Mouse (Mus musculus) neural tube, embryonic 14.5 days (tissue): ENCODE measurements around the gene Sympk. TPM values are rescaled to one million over a fixed set of nuclear protein-coding genes. Genes with fewer than 3 reads are reported as not detected.

Experiments used
- ATAC-seq: fragments of 200-750 bp; cut with Nextera tagmentation; 2 replicates; pipeline ENCODE4 v1.8.0; 2017; ENCODE audit warnings: low read depth, mild to moderate bottlenecking, moderate TSS enrichment, moderate library complexity
- H3K27ac ChIP-seq: fragments of 300-500 bp; sonication (generic); 2 replicates; pipeline ENCODE4 v1.5.1; 2014; ENCODE audit warnings: low read depth, mild to moderate bottlenecking, control low read depth, low read length, moderate library complexity, mixed read lengths
- H3K27me3 ChIP-seq: fragments of 300-500 bp; sonication (generic); 2 replicates; pipeline ENCODE4 v1.6.1; 2014; ENCODE audit warnings: low read length; ENCODE audit not compliant: control insufficient read depth, insufficient read depth
- H3K36me3 ChIP-seq: fragments of 300-500 bp; sonication (generic); 2 replicates; pipeline ENCODE4 v1.6.1; 2014; ENCODE audit warnings: low read length, mixed read lengths; ENCODE audit not compliant: control insufficient read depth, insufficient read depth
- H3K4me1 ChIP-seq: fragments of 300-500 bp; sonication (generic); 2 replicates; pipeline ENCODE4 v1.6.1; 2014; ENCODE audit warnings: low read length; ENCODE audit not compliant: control insufficient read depth, insufficient read depth
- H3K4me2 ChIP-seq: fragments of 300-500 bp; sonication (generic); 2 replicates; pipeline ENCODE4 v1.6.1; 2014; ENCODE audit warnings: mild to moderate bottlenecking, low read depth, low read length, control low read depth
- H3K4me3 ChIP-seq: fragments of 300-500 bp; sonication (generic); 2 replicates; pipeline ENCODE4 v1.5.1; 2014; ENCODE audit warnings: low read depth, low read length, control low read depth, mixed read lengths
- H3K9ac ChIP-seq: fragments of 300-500 bp; sonication (generic); replicated peaks from 2 replicates; pipeline ENCODE4 v1.6.1; 2014; ENCODE audit warnings: low read depth, mild to moderate bottlenecking, control low read depth, low read length, mixed read lengths
- H3K9me3 ChIP-seq: fragments of 300-500 bp; sonication (generic); 2 replicates; pipeline ENCODE4 v1.6.1; 2016; ENCODE audit warnings: low read length; ENCODE audit not compliant: control insufficient read depth
- WGBS: fragments of 180-500 bp; shearing (Covaris S2); extraction: QIAGEN DNeasy Blood & Tissue Kit; methylation state at CpG from one replicate; pipeline ENCODE4 v1.1.7; 2014; 5-methylcytosine and 5-hydroxymethylcytosine counted together
- polyA plus RNA-seq: library from polyadenylated mRNA; unstranded; fragments of >200 nt; fragmentation: Nextera tagmentation; extraction: Ambion mirVana; gene quantifications from 2 replicates; pipeline ENCODE4 v1.2.1, GENCODE M21; 2014

The Sympk gene
- polyA plus RNA-seq, 1 experiment from 2014 or later: 16.8 TPM

GRCm38 (mm10) chr7:19053136-19053532 lies 29.0 kb downstream of the Sympk start:
- Histone ChIP-seq H3K27me3 (no peaks in the 10 kb centered on the region), H3K27ac (no peak overlapping the region), H3K4me3 (no peak overlapping the region), H3K4me1 (no peaks in the 10 kb centered on the region), H3K4me2 (no peak overlapping the region), H3K9ac (no peak overlapping the region), H3K36me3 (peaks cover 20% of the 10 kb centered on the region), H3K9me3 (no peaks in the 10 kb centered on the region)
- WGBS: 94% methylated on average over 7 of the region's 7 CpGs
- ATAC-seq: no peak

DNA sequence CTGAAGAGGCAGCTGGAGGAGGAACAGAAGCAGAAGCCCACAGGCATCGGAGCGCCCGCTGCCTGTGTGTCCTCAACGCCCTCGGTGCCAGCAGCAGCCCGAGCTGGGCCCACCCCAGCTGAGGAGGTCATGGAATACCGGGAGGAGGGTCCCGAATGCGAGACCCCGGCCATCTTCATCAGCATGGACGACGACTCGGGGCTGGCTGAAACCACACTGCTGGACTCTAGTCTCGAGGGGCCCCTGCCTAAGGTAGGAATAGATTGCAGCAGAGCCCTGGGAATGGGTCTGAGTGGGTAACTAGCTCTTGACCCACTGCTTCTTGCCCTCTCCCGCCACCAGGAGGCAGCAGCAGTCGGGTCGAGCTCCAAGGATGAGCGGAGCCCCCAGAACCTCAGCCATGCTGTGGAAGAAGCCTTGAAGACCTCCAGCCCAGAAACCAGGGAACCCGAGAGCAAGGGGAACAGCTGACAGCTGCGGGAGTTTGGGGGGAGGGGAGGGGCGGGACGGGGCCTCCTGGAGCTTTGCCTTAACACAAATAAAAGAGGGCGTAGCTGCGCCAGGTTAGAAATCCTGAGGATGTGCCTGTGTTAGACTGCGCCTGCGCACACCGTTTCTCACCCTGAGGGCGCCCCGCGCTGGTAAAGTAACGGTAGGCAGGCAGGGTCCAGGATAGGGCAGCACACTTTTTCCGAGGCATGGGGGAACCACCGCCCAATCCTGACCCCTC lies 30.0 kb downstream of the Sympk start, which contains the start of gene Rsph6a:
TSS of gene Rsph6a (plus strand) at position 644 of the 730 bp plus-strand sequence.
- Histone ChIP-seq H3K36me3 (peaks cover 14% of the 10 kb centered on the region), H3K9me3 (no peaks in the 10 kb centered on the region), H3K9ac (peak within 1 kb of the TSS; percentile 8; the same call in 1 of the 2 replicates), H3K4me3 (peak within 1 kb of the TSS; percentile 5; the same call in 1 of the 2 replicates), H3K27ac (no peak within 1 kb of the TSS), H3K27me3 (no peaks in the 10 kb centered on the region), H3K4me2 (peak within 1 kb of the TSS; percentile 38), H3K4me1 (no peaks in the 10 kb centered on the region)
- 28% methylated on average over 33 of the region's 33 CpGs for WGBS
- peak; percentile 70 for ATAC-seq

DNA sequence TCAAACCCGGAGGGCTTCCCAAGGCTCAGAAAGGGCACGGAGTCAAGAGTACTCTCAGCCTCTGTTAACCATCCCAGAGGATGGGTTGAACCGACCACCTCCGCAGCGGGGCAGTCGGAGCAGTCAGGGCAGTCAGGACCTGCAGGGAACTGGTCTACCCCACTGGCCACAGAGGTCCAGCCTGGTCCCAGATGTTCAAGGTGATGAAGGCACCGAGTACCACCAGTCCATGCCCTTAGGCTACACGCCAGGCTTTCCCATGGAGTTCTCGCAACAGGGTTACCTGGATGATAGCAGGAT lies 30.6 kb downstream of the Sympk start:
- 64% methylated on average over 9 of the region's 9 CpGs for WGBS
- Histone ChIP-seq H3K9me3 (no peaks in the 10 kb centered on the region), H3K9ac (peak overlapping the region; percentile 8; the same call in 1 of the 2 replicates), H3K27ac (no peak overlapping the region), H3K36me3 (peaks cover 11% of the 10 kb centered on the region), H3K4me3 (peak overlapping the region; percentile 5; the same call in 1 of the 2 replicates), H3K4me1 (no peaks in the 10 kb centered on the region), H3K4me2 (peak overlapping the region; percentile 38), H3K27me3 (no peaks in the 10 kb centered on the region)
- ATAC-seq: peak; percentile 36

- ATAC-seq: no peak
Measured at GRCm38 (mm10) chr7:19055108-19055507, 30.9 kb downstream of the Sympk start.

GRCm38 (mm10) chr7:19057405-19057804 lies 33.2 kb downstream of the Sympk start:
- H3K4me2 ChIP-seq: no peak overlapping the region
- 88% methylated on average over 10 of the region's 10 CpGs for WGBS
- no peak for ATAC-seq
- no peak overlapping the region for H3K4me3 ChIP-seq
- no peak overlapping the region for H3K27ac ChIP-seq
- H3K4me1 ChIP-seq: no peaks in the 10 kb centered on the region
- H3K36me3 ChIP-seq: no peaks in the 10 kb centered on the region
- H3K27me3 ChIP-seq: no peaks in the 10 kb centered on the region
- H3K9ac ChIP-seq: no peak overlapping the region
- H3K9me3 ChIP-seq: no peaks in the 10 kb centered on the region

More at GRCm38 (mm10) chr7:19055108-19055507, 30.9 kb downstream of the Sympk start:
- no peaks in the 10 kb centered on the region for H3K27me3 ChIP-seq
- H3K36me3 ChIP-seq: peaks cover 7% of the 10 kb centered on the region
- H3K4me1 ChIP-seq: no peaks in the 10 kb centered on the region
- whole genome bisulfite sequencing: 92% methylated on average over 8 of the region's 8 CpGs
- H3K4me2 ChIP-seq: no peak overlapping the region
- H3K9me3 ChIP-seq: no peaks in the 10 kb centered on the region
- H3K27ac ChIP-seq: no peak overlapping the region
- no peak overlapping the region for H3K9ac ChIP-seq
- no peak overlapping the region for H3K4me3 ChIP-seq

- WGBS: 49% methylated on average over 13 of the region's 13 CpGs
- Histone ChIP-seq H3K4me1 (no peaks in the 10 kb centered on the region), H3K9ac (no peak overlapping the region), H3K36me3 (no peaks in the 10 kb centered on the region), H3K9me3 (no peaks in the 10 kb centered on the region), H3K27me3 (peaks cover 10% of the 10 kb centered on the region), H3K4me3 (no peak overlapping the region), H3K27ac (no peak overlapping the region), H3K4me2 (0 out of 2 replicates have a peak overlapping the region, but pooled peaks have one; percentile 16)
- no peak for ATAC-seq
Measured at GRCm38 (mm10) chr7:19065896-19066295, 41.7 kb downstream of the Sympk start.

- ATAC-seq: no peak
- no peak overlapping the region for H3K9ac ChIP-seq
- H3K4me3 ChIP-seq: no peak overlapping the region
- no peak overlapping the region for H3K27ac ChIP-seq
- H3K4me1 ChIP-seq: no peaks in the 10 kb centered on the region
- no peak overlapping the region for H3K4me2 ChIP-seq
- WGBS: 57% methylated on average over 14 of the region's 14 CpGs
- H3K9me3 ChIP-seq: no peaks in the 10 kb centered on the region
- H3K36me3 ChIP-seq: no peaks in the 10 kb centered on the region
- H3K27me3 ChIP-seq: peaks cover 10% of the 10 kb centered on the region
Measured at GRCm38 (mm10) chr7:19067063-19067462, 42.9 kb downstream of the Sympk start.

DNA sequence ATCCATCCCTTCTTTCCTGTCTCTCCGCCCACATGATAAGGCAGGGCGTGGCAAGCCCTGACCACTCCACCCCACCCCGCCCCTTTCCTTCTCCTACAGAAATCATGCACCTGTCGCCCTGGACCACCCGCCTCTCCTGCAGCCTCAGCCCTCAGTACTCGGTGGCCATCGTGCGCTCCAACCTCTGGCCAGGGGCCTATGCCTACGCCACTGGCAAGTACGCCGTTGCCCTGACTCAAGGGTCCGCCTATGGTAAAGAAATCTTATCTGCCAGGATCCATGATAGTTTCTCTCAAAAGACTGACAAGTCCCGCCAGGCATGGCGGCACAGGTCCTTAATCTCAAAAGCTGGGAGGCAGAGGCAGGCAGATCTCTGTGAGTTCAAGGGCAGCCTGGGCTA lies 43.8 kb downstream of the Sympk start:
- Histone ChIP-seq H3K27me3 (peaks cover 10% of the 10 kb centered on the region), H3K27ac (no peak overlapping the region), H3K9ac (no peak overlapping the region), H3K36me3 (no peaks in the 10 kb centered on the region), H3K4me1 (no peaks in the 10 kb centered on the region), H3K4me2 (no peak overlapping the region), H3K9me3 (no peaks in the 10 kb centered on the region), H3K4me3 (no peak overlapping the region)
- WGBS: 77% methylated on average over 9 of the region's 14 CpGs
- ATAC-seq: no peak

DNA sequence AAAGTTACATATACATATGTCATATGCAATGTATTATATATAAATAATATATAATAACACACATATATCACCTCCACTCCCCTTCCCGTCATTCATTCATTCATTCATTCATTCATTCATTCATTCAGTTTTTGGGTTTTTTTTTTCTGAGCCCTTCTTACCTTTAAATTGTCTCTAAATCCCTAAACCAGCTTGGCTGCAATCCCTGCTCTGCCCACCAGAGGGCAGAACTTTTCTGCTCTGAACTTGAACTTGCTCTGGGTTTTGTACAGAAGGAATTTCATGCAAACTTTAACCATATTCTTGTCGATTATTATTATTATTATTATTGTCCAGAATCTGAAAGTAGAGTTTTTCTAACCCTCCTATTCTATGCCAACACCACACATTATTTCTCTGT lies 44.5 kb downstream of the Sympk start:
- no peak overlapping the region for H3K4me3 ChIP-seq
- H3K27ac ChIP-seq: no peak overlapping the region
- peaks cover 10% of the 10 kb centered on the region for H3K27me3 ChIP-seq
- no peak overlapping the region for H3K4me2 ChIP-seq
- H3K36me3 ChIP-seq: no peaks in the 10 kb centered on the region
- ATAC-seq: no peak
- no peaks in the 10 kb centered on the region for H3K4me1 ChIP-seq
- 4% methylated on average over 2 of the region's 2 CpGs for WGBS
- H3K9ac ChIP-seq: no peak overlapping the region
- H3K9me3 ChIP-seq: no peaks in the 10 kb centered on the region
